Mouse (Mus musculus) G1E (cell line): Measurements from ENCODE around the gene Lct.

Experiments used
- CTCF ChIP-seq: IDR thresholded peaks from 2 replicates; pipeline ENCODE4 v1.5.1; 2012; ENCODE audit warnings: low read depth, low read length, inconsistent platforms, mixed read lengths
- GATA1 ChIP-seq: IDR thresholded peaks from 2 replicates; pipeline ENCODE4 v1.6.1; 2012; ENCODE audit warnings: borderline replicate concordance, low read length, inconsistent platforms, mixed read lengths
- TAL1 ChIP-seq: conservative IDR thresholded peaks from 2 replicates; pipeline ENCODE4 v1.6.1; 2012; ENCODE audit warnings: low read depth, low read length, inconsistent platforms, mixed read lengths

DNA sequence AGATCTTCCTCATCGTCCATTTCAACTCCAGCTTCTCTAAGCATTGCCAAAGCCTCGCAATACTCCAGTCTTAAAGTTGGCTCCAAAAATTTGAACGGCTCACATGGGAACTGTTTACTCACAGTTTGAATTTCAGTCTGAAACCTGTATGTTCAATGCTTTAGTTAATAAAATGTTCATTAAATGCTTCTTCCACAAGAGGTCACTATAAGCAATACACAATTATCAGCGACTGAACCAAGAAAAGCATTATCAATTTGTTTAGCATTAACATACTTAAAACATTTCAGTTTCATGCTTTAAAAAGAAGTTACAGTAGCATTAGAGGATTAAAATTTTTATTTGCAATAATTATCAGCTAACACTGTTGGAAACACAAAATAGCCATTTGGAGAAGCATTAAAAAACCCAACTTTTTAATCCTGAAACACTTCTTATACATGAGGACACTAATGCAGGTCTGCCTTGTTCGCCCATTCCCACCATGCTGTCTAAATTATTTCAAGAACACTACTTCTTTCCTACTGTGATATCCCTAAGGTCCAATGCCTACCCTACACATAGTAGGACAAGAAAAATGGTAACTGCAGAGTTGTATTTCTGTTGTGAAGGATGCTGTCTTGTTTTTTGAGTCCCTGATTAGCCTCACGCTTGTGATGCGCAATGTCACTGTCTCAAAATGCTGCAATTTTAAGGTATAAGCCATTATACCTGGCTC lies 44.2 kb upstream of the Lct start:
- TF ChIP-seq CTCF (no peak), TAL1 (no peak), GATA1 (no peak)
